Mouse (Mus musculus): ENCODE measurements around the gene Nup93.

- TF ChIP-seq POLR2A (IDR thresholded peaks at IDR 0.05; ENCODE audit: extremely low read depth, insufficient read depth, low read length) (no peak), CTCF (IDR thresholded peaks at IDR 0.05; ENCODE audit: low read depth, low read length) (no peak)
Measured at GRCm38 (mm10) chr8:94174619-94175213, 39.6 kb upstream of the Nup93 start.
